Mouse (Mus musculus) megakaryocyte progenitor cell, adult 5-6 weeks (primary cell): ENCODE results near the gene Camk1d. TPM values are rescaled to one million over a fixed set of nuclear protein-coding genes. Genes with fewer than 3 reads are reported as not detected.
A peak's percentile ranks its signal among the peaks of the same experiment; 100 is the strongest.

ENCODE experiments used
- ATAC-seq: replicated peaks from 2 replicates; pipeline ENCODE4 v1.8.0; 2016; ENCODE audit warnings: mild to moderate bottlenecking, moderate TSS enrichment, inconsistent platforms; ENCODE audit not compliant: poor library complexity
- total RNA-seq, 2 experiments: library from RNA; stranded (forward) in 1 of 2; stranded (reverse) in 1 of 2; fragments of 157-497, 149-512 nt in 1 of 2; fragments of 200-1000 nt in 1 of 2; gene quantifications; 2 replicates each; pipeline versions ENCODE4 v1.2.3 to v1.2.4; 2015 to 2017

Camk1d gene
- total RNA-seq, 2 experiments from 2014 or later, result 1.5 to 4.2 TPM

GRCm38 (mm10) chr2:5489916-5490315 is 224.4 kb downstream of the Camk1d start:
- ATAC-seq, result no peak

DNA sequence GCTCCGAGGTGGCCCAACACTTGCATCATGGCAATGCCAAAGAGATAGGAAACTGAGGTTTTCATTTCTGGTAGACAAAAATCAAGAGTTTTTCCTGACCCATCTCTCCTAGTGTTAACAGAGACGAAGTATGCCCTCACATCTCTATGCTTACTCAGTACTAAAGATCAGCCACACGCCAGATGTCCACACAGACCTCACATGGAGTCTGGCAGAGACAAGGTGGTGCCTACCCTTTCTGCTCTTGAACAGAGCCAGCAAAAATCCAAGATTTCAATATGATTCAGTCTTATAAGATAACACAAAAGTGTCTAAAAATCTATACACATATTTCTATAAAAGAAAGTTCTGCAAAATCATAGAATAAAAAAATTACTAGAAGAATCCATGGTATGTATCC is 227.0 kb downstream of the Camk1d start:
- no peak for ATAC-seq

DNA sequence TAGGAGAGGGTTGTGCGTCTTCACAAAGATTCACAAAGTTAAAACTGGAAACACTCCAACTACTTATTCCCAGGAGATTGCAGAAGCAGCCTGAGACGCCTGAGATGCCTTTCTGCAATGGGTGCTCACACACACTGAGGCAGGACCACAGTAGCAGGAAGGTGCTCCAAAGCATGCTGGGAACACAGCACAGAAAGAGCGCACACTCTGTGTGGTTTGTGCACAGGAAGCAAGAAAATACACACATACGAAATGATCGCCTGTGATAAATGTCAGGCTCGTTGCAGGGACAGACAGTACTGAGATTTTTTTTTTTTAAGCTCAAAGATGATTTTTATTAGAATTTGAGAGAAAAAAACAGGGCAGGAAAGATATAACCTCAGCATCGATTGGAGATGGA is 227.7 kb downstream of the Camk1d start:
- no peak for ATAC-seq

GRCm38 (mm10) chr2:5485786-5486185 is 228.5 kb downstream of the Camk1d start:
- ATAC-seq, result no peak

- no peak for ATAC-seq
These were observed 234.4 kb downstream of the Camk1d start for GRCm38 (mm10) chr2:5479886-5480285.

DNA sequence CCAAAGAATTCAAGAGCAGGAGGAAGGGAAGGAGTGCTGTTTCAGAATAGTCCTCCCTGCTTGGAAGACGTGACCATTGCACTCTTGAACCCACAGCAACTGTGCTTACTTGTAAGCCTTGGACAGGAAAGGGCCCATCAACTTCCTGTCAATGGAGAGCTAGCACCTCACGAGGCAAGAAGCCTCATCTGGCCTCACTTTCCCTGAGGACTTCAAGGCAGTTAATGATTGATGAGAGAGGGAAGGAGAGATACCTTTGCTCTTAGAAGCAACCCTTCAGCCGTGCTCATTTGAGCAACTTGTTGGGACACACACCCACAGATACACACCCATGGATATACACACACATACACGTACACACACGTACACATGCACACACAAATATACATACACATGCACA is 235.6 kb downstream of the Camk1d start:
- ATAC-seq, result no peak

GRCm38 (mm10) chr2:5478256-5478655 is 236.1 kb downstream of the Camk1d start:
- ATAC-seq, result 0 out of 2 replicates have a peak, but pooled peaks have one; percentile 34

DNA sequence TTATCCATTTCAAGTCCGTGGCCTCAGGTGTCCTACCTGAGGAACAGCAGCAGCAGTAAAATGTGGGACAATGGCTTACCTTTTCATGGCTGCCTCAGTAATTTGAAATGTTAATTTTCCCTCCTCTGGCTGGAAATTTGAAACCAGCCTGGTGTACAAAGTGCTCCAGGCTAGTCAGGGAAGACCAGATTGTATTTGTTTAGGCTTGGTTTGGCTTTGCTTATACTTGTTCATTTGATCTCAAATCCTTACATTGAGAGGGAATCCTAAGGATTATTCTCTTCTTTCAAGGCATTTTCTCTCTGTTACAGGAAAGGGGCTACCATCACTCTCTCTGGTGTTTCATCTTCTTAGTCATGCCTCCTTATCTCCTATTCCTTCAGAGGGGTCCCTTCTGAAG is 236.8 kb downstream of the Camk1d start:
- no peak for ATAC-seq

DNA sequence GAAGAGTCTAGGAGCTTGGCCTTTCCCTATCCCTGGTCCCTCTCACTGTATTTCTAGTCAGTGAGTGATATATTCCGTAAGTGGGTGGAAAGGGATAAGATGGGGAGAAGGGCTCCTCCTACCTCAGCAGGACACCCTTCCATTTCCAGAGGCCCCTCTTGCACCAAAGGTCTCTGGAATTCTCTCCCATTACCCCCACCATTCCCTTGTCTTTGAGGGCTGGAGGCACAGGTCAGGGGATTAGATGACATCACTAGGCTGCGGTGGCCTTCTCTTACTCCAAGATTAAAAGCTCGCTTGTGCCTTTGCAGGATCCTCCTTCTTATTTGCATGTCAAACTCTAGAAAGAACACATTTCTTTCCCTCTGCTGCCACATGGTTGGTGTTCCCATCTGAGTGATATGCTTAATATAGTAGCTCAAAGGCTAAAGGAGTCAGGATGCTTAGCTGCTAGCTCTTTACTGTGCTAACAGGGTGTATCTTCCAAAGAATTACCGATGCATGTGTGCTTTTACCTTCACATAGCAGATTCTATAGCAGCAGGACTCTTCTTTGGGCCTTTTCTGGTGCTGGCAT is 244.9 kb downstream of the Camk1d start:
- no peak for ATAC-seq

GRCm38 (mm10) chr2:5467537-5467936 is 246.8 kb downstream of the Camk1d start:
- ATAC-seq, result no peak

DNA sequence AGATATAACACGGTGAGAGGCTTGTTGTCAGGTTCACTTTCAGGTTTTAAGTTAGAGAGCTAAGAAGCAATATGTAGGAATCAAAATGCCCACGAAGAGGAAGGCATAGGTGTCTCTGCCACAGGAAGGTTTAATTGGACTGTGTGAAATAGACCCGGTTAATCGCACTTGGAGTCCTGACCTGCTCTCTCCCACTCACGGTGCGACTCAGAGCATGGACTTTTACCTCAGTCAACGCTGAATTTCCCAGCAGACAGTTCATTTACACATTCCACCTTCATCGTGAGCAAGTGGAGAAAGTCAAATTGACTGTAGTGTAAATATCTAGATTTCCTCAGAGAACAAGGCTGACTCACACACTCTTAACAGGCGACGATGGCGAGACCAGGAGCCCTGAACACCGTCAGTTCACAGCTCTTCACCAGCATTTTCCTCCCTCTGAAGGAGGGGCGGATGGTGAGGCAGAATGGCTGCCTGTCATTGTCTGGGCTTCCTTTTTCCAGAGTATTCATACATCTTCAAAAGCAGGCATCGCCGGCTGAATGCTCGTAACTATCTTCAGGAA is 255.6 kb downstream of the Camk1d start:
- no peak for ATAC-seq

GRCm38 (mm10) chr2:5458075-5458494 is 256.2 kb downstream of the Camk1d start:
- ATAC-seq, result no peak

- ATAC-seq, result peak; percentile 95
These were observed 258.2 kb downstream of the Camk1d start for GRCm38 (mm10) chr2:5456108-5456507.

DNA sequence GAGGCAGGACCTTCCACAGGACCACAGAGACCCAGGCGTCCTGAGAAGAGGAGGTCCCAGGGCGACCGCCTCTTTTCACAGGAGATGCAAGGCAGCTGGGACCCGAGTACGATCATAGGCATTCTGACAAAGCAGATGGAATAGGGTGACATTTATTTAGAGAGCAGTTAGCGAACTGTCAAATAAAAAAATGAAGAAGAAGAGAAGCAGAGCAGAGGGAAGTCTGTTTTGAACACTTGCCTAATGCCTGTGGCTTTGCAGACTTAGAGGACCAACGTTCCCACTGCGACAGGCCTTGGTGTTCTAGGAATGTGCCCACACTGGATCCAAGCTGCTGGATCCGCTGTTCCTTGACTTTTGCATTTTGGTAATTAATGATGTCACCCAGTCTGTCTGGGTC is 259.5 kb downstream of the Camk1d start:
- ATAC-seq, result no peak

DNA sequence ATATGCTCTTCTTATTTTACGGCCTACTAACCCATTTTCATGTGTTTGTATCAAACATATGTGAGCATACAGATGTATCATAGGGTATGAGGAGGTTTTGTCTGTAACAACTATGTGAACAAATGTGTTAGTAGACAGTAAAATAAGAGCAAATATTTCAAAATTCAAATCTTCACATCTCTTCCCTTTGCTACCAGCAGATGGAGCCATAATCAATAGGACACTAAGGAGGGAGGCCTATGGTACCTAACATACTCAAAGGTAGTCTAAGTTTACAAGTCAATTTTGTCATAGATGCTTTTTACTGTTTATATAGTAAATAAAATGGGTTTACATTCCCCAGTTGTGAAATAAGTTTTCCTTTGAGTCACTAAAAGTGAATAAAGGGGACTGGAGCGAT is 262.7 kb downstream of the Camk1d start:
- peak; percentile 63 for ATAC-seq

DNA sequence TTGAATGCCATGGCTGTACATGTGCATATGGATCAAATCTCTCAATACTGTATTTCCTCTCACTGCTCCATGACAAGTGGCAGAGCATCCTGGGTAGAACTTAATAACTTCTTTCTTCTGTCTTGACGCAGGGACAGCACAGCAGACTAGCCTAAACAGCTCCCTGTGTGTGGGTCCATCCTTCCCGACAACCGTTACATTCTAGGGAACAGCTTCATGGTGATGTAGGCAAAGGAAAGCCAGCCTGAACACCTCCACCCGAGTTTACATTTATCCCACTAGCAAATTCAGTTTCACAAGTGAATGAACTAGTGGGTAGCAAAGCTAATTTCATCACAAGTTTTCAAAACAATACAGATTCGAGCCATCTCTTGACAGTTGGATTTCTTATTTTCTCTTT is 269.0 kb downstream of the Camk1d start:
- ATAC-seq, result no peak

GRCm38 (mm10) chr2:5437690-5438089 is 276.6 kb downstream of the Camk1d start:
- no peak for ATAC-seq

DNA sequence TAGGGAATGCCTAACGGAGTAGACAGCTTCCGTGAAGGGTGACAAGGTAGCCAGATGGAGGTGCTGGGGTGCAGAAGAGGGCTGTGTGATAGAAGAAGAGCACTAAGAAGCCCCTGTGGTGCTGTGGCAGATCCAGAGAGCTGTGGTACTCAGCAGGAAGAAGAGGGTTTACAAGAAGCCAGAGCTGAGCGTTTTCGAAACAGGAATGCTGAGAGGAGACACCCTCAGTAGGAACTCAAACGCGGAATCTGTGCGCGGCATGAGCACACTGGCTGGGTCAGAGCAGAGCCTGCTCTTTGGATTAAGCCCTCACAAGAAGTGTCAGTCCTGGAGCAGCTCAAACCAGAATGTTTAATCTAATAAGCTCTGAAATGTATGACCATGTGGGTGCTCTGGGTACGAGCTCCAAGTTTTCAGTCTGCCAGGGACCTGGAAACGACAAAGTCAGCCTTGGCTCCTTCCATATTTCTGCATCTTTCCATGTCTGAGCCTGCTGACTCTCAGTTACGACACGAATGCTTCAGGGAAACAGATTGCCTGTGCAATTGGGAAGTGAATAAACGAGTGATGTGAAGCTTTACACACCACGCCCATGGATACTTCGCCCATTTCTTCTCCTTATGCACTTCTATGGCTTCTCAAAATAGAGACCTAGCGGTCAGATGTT is 278.6 kb downstream of the Camk1d start:
- ATAC-seq, result peak; percentile 54

GRCm38 (mm10) chr2:5431309-5431708 is 283.0 kb downstream of the Camk1d start:
- peak; percentile 93 for ATAC-seq

- ATAC-seq, result no peak
These were observed 284.4 kb downstream of the Camk1d start for GRCm38 (mm10) chr2:5429921-5430320.

GRCm38 (mm10) chr2:5426110-5426509 is 288.2 kb downstream of the Camk1d start:
- no peak for ATAC-seq

DNA sequence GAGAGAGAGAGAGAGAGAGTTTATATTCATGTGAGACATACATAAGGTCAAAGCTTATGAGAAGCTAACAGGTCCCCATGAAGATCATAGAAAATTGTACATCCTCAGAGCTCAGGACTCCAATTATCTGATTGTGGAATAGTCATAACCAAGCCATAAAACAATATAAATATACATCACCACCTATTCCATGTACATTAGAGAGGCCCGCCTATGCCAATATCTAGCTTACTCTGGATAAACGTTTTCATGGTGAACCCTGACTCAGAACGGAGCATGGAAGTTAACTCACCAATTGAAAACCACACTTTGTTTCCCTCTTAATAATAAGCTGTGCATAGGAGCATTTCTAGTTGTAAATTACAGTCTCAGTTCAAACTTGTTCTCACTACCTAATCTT is 288.7 kb downstream of the Camk1d start:
- ATAC-seq, result no peak
